Mouse (Mus musculus): ENCODE measurements around the gene Thbs2. TPM values are rescaled to one million over a fixed set of nuclear protein-coding genes. Genes with fewer than 3 reads are reported as not detected.
"Not testable (repeated sequence)": the region's sequence is repeated elsewhere in the genome, so short reads cannot be mapped to it uniquely, and the experiment has no call there.

Gene Thbs2
- polyA plus RNA-seq, 1 experiment from 2014 or later: 110 TPM

DNA sequence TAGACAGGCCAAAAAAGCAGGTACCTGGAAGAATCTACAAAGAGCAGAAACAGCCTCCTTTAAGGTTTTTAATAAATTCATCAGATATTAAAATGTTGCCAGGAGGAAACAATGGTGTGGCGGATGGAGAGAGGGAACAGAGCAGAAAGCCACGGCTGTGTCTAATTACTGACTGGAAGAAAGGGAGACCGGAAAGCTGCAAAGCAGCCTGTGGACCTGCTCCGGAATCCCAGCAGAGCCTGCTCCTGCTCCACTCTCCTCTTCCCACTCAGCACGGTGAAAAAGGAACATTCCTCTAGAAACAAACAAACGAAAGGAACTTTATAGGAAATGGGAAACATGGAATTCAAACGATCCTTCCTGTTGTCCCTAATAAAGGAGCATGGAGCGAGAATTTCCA, 69.6 kb downstream of the Thbs2 start:
- no peak for ATAC-seq (ENCODE audit: insufficient number of reproducible peaks, low FRiP score, low TSS enrichment, low read depth)
- H3K4me2 ChIP-seq: no peak overlapping the region
- H3K36me3 ChIP-seq: no peaks in the 10 kb centered on the region
- H3K27me3 ChIP-seq: no peaks in the 10 kb centered on the region
- H3K4me1 ChIP-seq: peaks cover 13% of the 10 kb centered on the region
- H3K9ac ChIP-seq: no peak overlapping the region
- H3K9me3 ChIP-seq: no peaks in the 10 kb centered on the region
- H3K27ac ChIP-seq: peak overlapping the region; percentile 54; the same call in 1 of the 2 replicates
- H3K4me3 ChIP-seq: no peak overlapping the region
- 17% methylated on average over 8 of the region's 8 CpGs for WGBS

DNA sequence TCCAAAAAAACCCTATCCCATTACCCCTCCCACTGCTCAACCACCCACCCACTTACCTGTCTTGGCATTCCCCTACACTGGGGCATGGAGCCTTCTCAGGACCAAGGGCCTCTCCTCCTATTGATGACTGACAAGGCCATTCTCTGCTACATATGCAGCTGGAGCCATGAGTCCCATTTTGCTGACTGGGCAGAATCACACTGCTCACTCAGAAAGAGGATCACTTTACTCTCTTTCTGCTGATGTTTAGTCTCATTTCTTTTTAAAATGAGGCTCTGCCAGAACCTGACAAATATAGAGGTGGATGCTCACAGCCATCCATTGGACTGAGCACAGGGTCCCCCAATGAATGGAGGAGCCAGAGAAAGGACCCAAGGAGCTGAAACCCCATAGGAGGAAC, 73.0 kb downstream of the Thbs2 start:
- H3K4me2 ChIP-seq; H3K4me3 ChIP-seq; H3K9ac ChIP-seq; H3K27ac ChIP-seq; H3K27me3 ChIP-seq; H3K36me3 ChIP-seq; H3K9me3 ChIP-seq; H3K4me1 ChIP-seq; ATAC-seq (ENCODE audit: insufficient number of reproducible peaks, low FRiP score, low TSS enrichment, low read depth): not testable (repeated sequence)

DNA sequence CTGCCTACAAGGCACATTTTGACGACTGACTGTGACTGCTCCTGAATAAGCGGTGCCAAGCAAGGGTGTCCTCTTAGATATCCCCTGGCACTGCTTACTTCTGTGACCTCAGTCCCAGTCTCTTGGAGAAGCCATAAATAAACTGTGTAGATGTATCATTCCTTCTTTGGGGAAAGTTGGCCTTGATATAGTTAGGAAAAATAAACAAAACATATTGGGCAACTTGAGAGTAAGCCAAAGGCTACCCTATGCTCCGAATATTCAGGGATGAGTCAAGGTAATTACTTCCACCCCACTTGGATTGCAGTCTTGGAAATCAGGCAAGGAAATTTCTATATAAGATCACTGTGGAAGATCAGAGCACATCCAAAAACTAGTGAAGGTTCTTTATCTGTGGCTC, 74.0 kb downstream of the Thbs2 start:
- no peaks in the 10 kb centered on the region for H3K27me3 ChIP-seq
- peaks cover 6% of the 10 kb centered on the region for H3K4me1 ChIP-seq
- WGBS: 81% methylated on average over 3 of the region's 3 CpGs
- H3K9me3 ChIP-seq: no peaks in the 10 kb centered on the region
- ATAC-seq (ENCODE audit: insufficient number of reproducible peaks, low FRiP score, low TSS enrichment, low read depth): no peak
- no peak overlapping the region for H3K4me2 ChIP-seq
- no peak overlapping the region for H3K27ac ChIP-seq
- no peak overlapping the region for H3K4me3 ChIP-seq
- no peak overlapping the region for H3K9ac ChIP-seq
- H3K36me3 ChIP-seq: no peaks in the 10 kb centered on the region

DNA sequence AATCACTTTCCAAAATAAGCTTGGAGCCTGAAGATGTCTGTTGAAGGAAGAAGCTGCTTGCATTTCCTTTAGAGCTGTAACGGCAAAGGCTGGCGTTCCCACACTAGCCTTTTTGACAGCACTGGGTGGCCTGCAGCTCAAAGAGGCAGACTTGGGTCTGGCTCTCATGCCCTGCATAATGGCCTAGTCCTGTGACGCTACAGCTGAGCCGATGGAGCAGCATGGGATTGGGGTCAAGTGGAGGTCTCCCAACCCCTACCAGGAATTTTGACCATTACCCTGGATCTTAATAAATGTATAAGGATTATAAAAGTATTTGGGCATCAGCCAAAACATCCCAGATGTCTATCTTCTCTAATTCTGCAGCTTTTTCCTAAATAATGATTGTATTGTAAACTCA, 75.0 kb downstream of the Thbs2 start:
- H3K4me3 ChIP-seq: no peak overlapping the region
- no peaks in the 10 kb centered on the region for H3K27me3 ChIP-seq
- H3K36me3 ChIP-seq: no peaks in the 10 kb centered on the region
- H3K4me1 ChIP-seq: no peaks in the 10 kb centered on the region; the same call in 1 of the 2 replicates
- H3K9ac ChIP-seq: no peak overlapping the region
- no peak for ATAC-seq (ENCODE audit: insufficient number of reproducible peaks, low FRiP score, low TSS enrichment, low read depth)
- H3K9me3 ChIP-seq: no peaks in the 10 kb centered on the region
- no peak overlapping the region for H3K4me2 ChIP-seq
- no peak overlapping the region for H3K27ac ChIP-seq
- 60% methylated on average over 4 of the region's 4 CpGs for whole genome bisulfite sequencing

Other genes starting within 250 kb of the Thbs2 start
- gene Wdr27, start 248.9 kb upstream of the Thbs2 start, polyA plus RNA-seq (2015; fragmentation: Nextera tagmentation; extraction: Ambion mirVana): 3.6 and 3.8 TPM in 2 replicates
- 39.0 and 40.8 TPM in 2 replicates for gene 1600012H06Rik, start 248.9 kb upstream of the Thbs2 start, polyA plus RNA-seq (2015; fragmentation: Nextera tagmentation; extraction: Ambion mirVana)

Measured in limb, embryonic 15.5 days (tissue).